Mouse (Mus musculus): Measurements from ENCODE around the gene Il12rb1. TPM values are rescaled to one million over a fixed set of nuclear protein-coding genes. Genes with fewer than 3 reads are reported as not detected.
"Not testable (repeated sequence)": the region's sequence is repeated elsewhere in the genome, so short reads cannot be mapped to it uniquely, and the experiment has no call there.

Gene Il12rb1
- polyA plus RNA-seq, 1 experiment from 2014 or later = not detected

- 0 out of 2 replicates have a peak, but pooled peaks cover 4% of the 10 kb centered on the region for H3K4me1 ChIP-seq (replicated peaks; ENCODE audit: control insufficient read depth, insufficient read depth, low read length)
- H3K9me3 ChIP-seq (ENCODE audit: control insufficient read depth, low read length) = no peaks in the 10 kb centered on the region
- H3K36me3 ChIP-seq (ENCODE audit: control insufficient read depth, insufficient read depth, low read length) = no peaks in the 10 kb centered on the region
- peaks cover 9% of the 10 kb centered on the region; the same call in 1 of the 2 replicates for H3K27me3 ChIP-seq (ENCODE audit: control insufficient read depth, insufficient read depth, low read length)
- ATAC-seq (replicated peaks; ENCODE audit: low FRiP score) (no peak), DNase-seq (ENCODE audit: low spot score) (no peak)
- H3K27ac ChIP-seq (ENCODE audit: low read depth, low read length) = no peak overlapping the region
- no peak overlapping the region for H3K4me3 ChIP-seq (ENCODE audit: low read depth, low read length)
- H3K4me2 ChIP-seq (ENCODE audit: low read depth, low read length, severe bottlenecking) = no peak overlapping the region
- H3K9ac ChIP-seq (ENCODE audit: low read length) = no peak overlapping the region
- WGBS = 52% methylated on average over 11 of the region's 11 CpGs
These were observed 13.7 kb downstream of the Il12rb1 start for GRCm38 (mm10) chr8:70821992-70822391.

GRCm38 (mm10) chr8:70822594-70822993, 14.3 kb downstream of the Il12rb1 start:
- H3K9me3 ChIP-seq (ENCODE audit: control insufficient read depth, low read length); H3K27ac ChIP-seq (ENCODE audit: low read depth, low read length); H3K27me3 ChIP-seq (ENCODE audit: control insufficient read depth, insufficient read depth, low read length); H3K4me2 ChIP-seq (ENCODE audit: low read depth, low read length, severe bottlenecking); H3K36me3 ChIP-seq (ENCODE audit: control insufficient read depth, insufficient read depth, low read length); H3K4me3 ChIP-seq (ENCODE audit: low read depth, low read length); ATAC-seq (replicated peaks; ENCODE audit: low FRiP score); DNase-seq (ENCODE audit: low spot score); H3K9ac ChIP-seq (ENCODE audit: low read length); H3K4me1 ChIP-seq (replicated peaks; ENCODE audit: control insufficient read depth, insufficient read depth, low read length): not testable (repeated sequence)
- 87% methylated on average over 3 of the region's 3 CpGs for WGBS

- 0 out of 2 replicates have a peak, but pooled peaks cover 4% of the 10 kb centered on the region for H3K4me1 ChIP-seq (replicated peaks; ENCODE audit: control insufficient read depth, insufficient read depth, low read length)
- H3K9ac ChIP-seq (ENCODE audit: low read length) = no peak overlapping the region
- peaks cover 6% of the 10 kb centered on the region; the same call in 1 of the 2 replicates for H3K27me3 ChIP-seq (ENCODE audit: control insufficient read depth, insufficient read depth, low read length)
- H3K9me3 ChIP-seq (ENCODE audit: control insufficient read depth, low read length) = no peaks in the 10 kb centered on the region
- no peaks in the 10 kb centered on the region for H3K36me3 ChIP-seq (ENCODE audit: control insufficient read depth, insufficient read depth, low read length)
- ATAC-seq (replicated peaks; ENCODE audit: low FRiP score) (no peak), DNase-seq (ENCODE audit: low spot score) (no peak)
- H3K27ac ChIP-seq (ENCODE audit: low read depth, low read length) = no peak overlapping the region
- no peak overlapping the region for H3K4me2 ChIP-seq (ENCODE audit: low read depth, low read length, severe bottlenecking)
- WGBS = 86% methylated on average over 7 of the region's 7 CpGs
- no peak overlapping the region for H3K4me3 ChIP-seq (ENCODE audit: low read depth, low read length)
These were observed 15.6 kb downstream of the Il12rb1 start for GRCm38 (mm10) chr8:70823802-70824201.

- DNase-seq (ENCODE audit: low spot score) (no peak), ATAC-seq (replicated peaks; ENCODE audit: low FRiP score) (no peak)
- H3K36me3 ChIP-seq (ENCODE audit: control insufficient read depth, insufficient read depth, low read length) = no peaks in the 10 kb centered on the region
- no peak overlapping the region for H3K4me3 ChIP-seq (ENCODE audit: low read depth, low read length)
- H3K9ac ChIP-seq (ENCODE audit: low read length) = no peak overlapping the region
- no peak overlapping the region for H3K27ac ChIP-seq (ENCODE audit: low read depth, low read length)
- 0 out of 2 replicates have a peak, but pooled peaks cover 2% of the 10 kb centered on the region for H3K4me1 ChIP-seq (replicated peaks; ENCODE audit: control insufficient read depth, insufficient read depth, low read length)
- H3K9me3 ChIP-seq (ENCODE audit: control insufficient read depth, low read length) = no peaks in the 10 kb centered on the region
- no peak overlapping the region for H3K4me2 ChIP-seq (ENCODE audit: low read depth, low read length, severe bottlenecking)
- 84% methylated on average over 8 of the region's 8 CpGs for WGBS
- H3K27me3 ChIP-seq (ENCODE audit: control insufficient read depth, insufficient read depth, low read length) = no peaks in the 10 kb centered on the region
These were observed 17.6 kb downstream of the Il12rb1 start for GRCm38 (mm10) chr8:70825816-70826215.

GRCm38 (mm10) chr8:70827010-70827409, 18.8 kb downstream of the Il12rb1 start:
- DNase-seq (ENCODE audit: low spot score) = no peak
- Histone ChIP-seq H3K4me2 (ENCODE audit: low read depth, low read length, severe bottlenecking) (no peak overlapping the region), H3K9me3 (ENCODE audit: control insufficient read depth, low read length) (no peaks in the 10 kb centered on the region), H3K27ac (ENCODE audit: low read depth, low read length) (no peak overlapping the region), H3K9ac (ENCODE audit: low read length) (no peak overlapping the region), H3K4me1 (replicated peaks; ENCODE audit: control insufficient read depth, insufficient read depth, low read length) (no peaks in the 10 kb centered on the region; the same call in 1 of the 2 replicates), H3K27me3 (ENCODE audit: control insufficient read depth, insufficient read depth, low read length) (no peaks in the 10 kb centered on the region), H3K36me3 (ENCODE audit: control insufficient read depth, insufficient read depth, low read length) (no peaks in the 10 kb centered on the region), H3K4me3 (ENCODE audit: low read depth, low read length) (no peak overlapping the region)
- ATAC-seq (replicated peaks; ENCODE audit: low FRiP score) = no peak
- 97% methylated on average over 2 of the region's 2 CpGs for WGBS

GRCm38 (mm10) chr8:70827796-70828195, 19.5 kb downstream of the Il12rb1 start:
- Histone ChIP-seq H3K4me3 (ENCODE audit: low read depth, low read length) (no peak overlapping the region), H3K9ac (ENCODE audit: low read length) (no peak overlapping the region), H3K27ac (ENCODE audit: low read depth, low read length) (no peak overlapping the region), H3K36me3 (ENCODE audit: control insufficient read depth, insufficient read depth, low read length) (no peaks in the 10 kb centered on the region), H3K9me3 (ENCODE audit: control insufficient read depth, low read length) (no peaks in the 10 kb centered on the region), H3K4me2 (ENCODE audit: low read depth, low read length, severe bottlenecking) (no peak overlapping the region), H3K4me1 (replicated peaks; ENCODE audit: control insufficient read depth, insufficient read depth, low read length) (no peaks in the 10 kb centered on the region; the same call in 1 of the 2 replicates), H3K27me3 (ENCODE audit: control insufficient read depth, insufficient read depth, low read length) (no peaks in the 10 kb centered on the region)
- DNase-seq (ENCODE audit: low spot score) (no peak), ATAC-seq (replicated peaks; ENCODE audit: low FRiP score) (no peak)
- WGBS = 89% methylated on average over 1 of the region's 1 CpGs

GRCm38 (mm10) chr8:70831517-70831916, 23.3 kb downstream of the Il12rb1 start:
- H3K27me3 ChIP-seq (ENCODE audit: control insufficient read depth, insufficient read depth, low read length) = no peaks in the 10 kb centered on the region
- H3K4me2 ChIP-seq (ENCODE audit: low read depth, low read length, severe bottlenecking) = no peak overlapping the region
- ATAC-seq (replicated peaks; ENCODE audit: low FRiP score) = no peak
- no peaks in the 10 kb centered on the region for H3K9me3 ChIP-seq (ENCODE audit: control insufficient read depth, low read length)
- no peak for DNase-seq (ENCODE audit: low spot score)
- no peaks in the 10 kb centered on the region for H3K36me3 ChIP-seq (ENCODE audit: control insufficient read depth, insufficient read depth, low read length)
- H3K27ac ChIP-seq (ENCODE audit: low read depth, low read length) = no peak overlapping the region
- 83% methylated on average over 8 of the region's 8 CpGs for whole genome bisulfite sequencing
- no peaks in the 10 kb centered on the region; the same call in 1 of the 2 replicates for H3K4me1 ChIP-seq (replicated peaks; ENCODE audit: control insufficient read depth, insufficient read depth, low read length)
- H3K4me3 ChIP-seq (ENCODE audit: low read depth, low read length) = no peak overlapping the region
- no peak overlapping the region for H3K9ac ChIP-seq (ENCODE audit: low read length)

GRCm38 (mm10) chr8:70832371-70832770, 24.1 kb downstream of the Il12rb1 start:
- H3K4me3 ChIP-seq (ENCODE audit: low read depth, low read length) = no peak overlapping the region
- H3K36me3 ChIP-seq (ENCODE audit: control insufficient read depth, insufficient read depth, low read length) = no peaks in the 10 kb centered on the region
- ATAC-seq (replicated peaks; ENCODE audit: low FRiP score) (no peak), DNase-seq (ENCODE audit: low spot score) (no peak)
- no peaks in the 10 kb centered on the region for H3K9me3 ChIP-seq (ENCODE audit: control insufficient read depth, low read length)
- WGBS = 66% methylated on average over 11 of the region's 11 CpGs
- H3K27ac ChIP-seq (ENCODE audit: low read depth, low read length) = no peak overlapping the region
- no peaks in the 10 kb centered on the region; the same call in 1 of the 2 replicates for H3K4me1 ChIP-seq (replicated peaks; ENCODE audit: control insufficient read depth, insufficient read depth, low read length)
- no peaks in the 10 kb centered on the region for H3K27me3 ChIP-seq (ENCODE audit: control insufficient read depth, insufficient read depth, low read length)
- no peak overlapping the region for H3K4me2 ChIP-seq (ENCODE audit: low read depth, low read length, severe bottlenecking)
- H3K9ac ChIP-seq (ENCODE audit: low read length) = no peak overlapping the region

- whole genome bisulfite sequencing = 63% methylated on average over 9 of the region's 9 CpGs
- H3K27ac ChIP-seq (ENCODE audit: low read depth, low read length) = no peak overlapping the region
- no peaks in the 10 kb centered on the region for H3K36me3 ChIP-seq (ENCODE audit: control insufficient read depth, insufficient read depth, low read length)
- H3K4me1 ChIP-seq (replicated peaks; ENCODE audit: control insufficient read depth, insufficient read depth, low read length) = no peaks in the 10 kb centered on the region; the same call in 1 of the 2 replicates
- H3K4me2 ChIP-seq (ENCODE audit: low read depth, low read length, severe bottlenecking) = no peak overlapping the region
- no peaks in the 10 kb centered on the region for H3K27me3 ChIP-seq (ENCODE audit: control insufficient read depth, insufficient read depth, low read length)
- no peak for DNase-seq (ENCODE audit: low spot score)
- ATAC-seq (replicated peaks; ENCODE audit: low FRiP score) = no peak
- H3K9me3 ChIP-seq (ENCODE audit: control insufficient read depth, low read length) = no peaks in the 10 kb centered on the region
- no peak overlapping the region for H3K4me3 ChIP-seq (ENCODE audit: low read depth, low read length)
- no peak overlapping the region for H3K9ac ChIP-seq (ENCODE audit: low read length)
These were observed 24.8 kb downstream of the Il12rb1 start for GRCm38 (mm10) chr8:70833018-70833482.
